Mouse (Mus musculus) intestine, embryonic 15.5 days (tissue): ENCODE results near the gene Ndst4. TPM values are rescaled to one million over a fixed set of nuclear protein-coding genes. Genes with fewer than 3 reads are reported as not detected.

Experiments used
- ATAC-seq: fragments of 200-750 bp; cut with Nextera tagmentation; 2 replicates; pipeline ENCODE4 v1.8.0; 2017; ENCODE audit warnings: moderate TSS enrichment, moderate library complexity
- H3K27ac ChIP-seq: fragments of 300-500 bp; sonication (generic); 2 replicates; pipeline ENCODE4 v1.5.1; 2015; ENCODE audit warnings: mild to moderate bottlenecking, inconsistent platforms
- H3K27me3 ChIP-seq: fragments of 300-500 bp; sonication (generic); replicated peaks from 2 replicates; pipeline ENCODE4 v1.6.1; 2015; ENCODE audit warnings: inconsistent platforms
- H3K36me3 ChIP-seq: fragments of 300-500 bp; sonication (generic); 2 replicates; pipeline ENCODE4 v1.6.1; 2015; ENCODE audit warnings: inconsistent platforms
- H3K4me1 ChIP-seq: fragments of 300-500 bp; sonication (generic); replicated peaks from 2 replicates; pipeline ENCODE4 v1.6.1; 2015; ENCODE audit warnings: inconsistent platforms
- H3K4me2 ChIP-seq: fragments of 300-500 bp; sonication (generic); replicated peaks from 2 replicates; pipeline ENCODE4 v1.6.1; 2015; ENCODE audit warnings: mild to moderate bottlenecking, inconsistent platforms
- H3K4me3 ChIP-seq: fragments of 300-500 bp; sonication (generic); replicated peaks from 2 replicates; pipeline ENCODE4 v1.5.1; 2015; ENCODE audit warnings: inconsistent platforms
- H3K9ac ChIP-seq: fragments of 300-500 bp; sonication (generic); 2 replicates; pipeline ENCODE4 v1.6.1; 2015; ENCODE audit warnings: inconsistent platforms
- H3K9me3 ChIP-seq: fragments of 300-500 bp; sonication (generic); 2 replicates; pipeline ENCODE4 v1.6.1; 2016; ENCODE audit warnings: inconsistent platforms
- WGBS: fragments of 180-500 bp; shearing (Covaris S2); methylation state at CpG from one replicate; pipeline ENCODE4 v1.1.7; 2015; 5-methylcytosine and 5-hydroxymethylcytosine counted together
- polyA plus RNA-seq: library from polyadenylated mRNA; unstranded; fragments of >200 nt; fragmentation: Nextera tagmentation; extraction: Ambion mirVana; gene quantifications from 2 replicates; pipeline ENCODE4 v1.2.1, GENCODE M21; 2015

The Ndst4 gene
- polyA plus RNA-seq, 1 experiment from 2014 or later = 0.62 TPM

- peak; percentile 51; the same call in 1 of the 2 replicates for ATAC-seq
- Histone ChIP-seq H3K4me2 (no peak overlapping the region), H3K27ac (no peak overlapping the region), H3K36me3 (no peaks in the 10 kb centered on the region), H3K4me3 (no peak overlapping the region), H3K27me3 (no peaks in the 10 kb centered on the region), H3K9ac (no peak overlapping the region), H3K4me1 (no peaks in the 10 kb centered on the region), H3K9me3 (no peaks in the 10 kb centered on the region)
- WGBS = 43% methylated on average over 9 of the region's 9 CpGs
These were observed 270.3 kb downstream of the Ndst4 start for GRCm38 (mm10) chr3:125673997-125674794.

GRCm38 (mm10) chr3:125675211-125675896 is 271.5 kb downstream of the Ndst4 start:
- no peak overlapping the region for H3K4me3 ChIP-seq
- no peak overlapping the region for H3K27ac ChIP-seq
- no peak for ATAC-seq
- H3K9me3 ChIP-seq = no peaks in the 10 kb centered on the region
- no peak overlapping the region for H3K4me2 ChIP-seq
- 76% methylated on average over 6 of the region's 6 CpGs for WGBS
- no peaks in the 10 kb centered on the region for H3K36me3 ChIP-seq
- no peak overlapping the region for H3K9ac ChIP-seq
- no peaks in the 10 kb centered on the region for H3K27me3 ChIP-seq
- H3K4me1 ChIP-seq = no peaks in the 10 kb centered on the region

DNA sequence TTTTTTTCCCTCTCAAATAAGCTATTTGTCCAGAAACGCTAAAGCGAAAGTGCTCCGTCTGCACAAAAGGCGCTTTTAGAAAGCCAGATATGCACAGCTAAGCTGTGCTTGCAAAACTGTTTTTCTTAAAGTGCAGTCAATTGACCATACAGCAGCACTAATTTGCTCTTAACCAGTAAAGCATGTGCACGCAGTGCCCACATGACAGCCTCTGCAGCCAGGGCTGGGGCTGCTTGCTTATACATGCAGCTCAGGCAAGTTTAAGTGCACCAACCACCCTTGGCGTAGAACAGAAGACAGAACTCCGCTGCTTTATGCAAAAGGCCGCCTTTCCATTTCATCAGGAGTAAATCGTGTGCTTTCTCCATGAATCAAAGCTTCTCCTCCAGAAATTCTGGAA is 275.0 kb downstream of the Ndst4 start:
- H3K9me3 ChIP-seq = no peaks in the 10 kb centered on the region
- WGBS = 74% methylated on average over 9 of the region's 9 CpGs
- no peak overlapping the region for H3K4me3 ChIP-seq
- no peak for ATAC-seq
- no peak overlapping the region for H3K9ac ChIP-seq
- H3K27ac ChIP-seq = no peak overlapping the region
- H3K4me2 ChIP-seq = no peak overlapping the region
- no peaks in the 10 kb centered on the region for H3K4me1 ChIP-seq
- no peaks in the 10 kb centered on the region for H3K27me3 ChIP-seq
- H3K36me3 ChIP-seq = no peaks in the 10 kb centered on the region

DNA sequence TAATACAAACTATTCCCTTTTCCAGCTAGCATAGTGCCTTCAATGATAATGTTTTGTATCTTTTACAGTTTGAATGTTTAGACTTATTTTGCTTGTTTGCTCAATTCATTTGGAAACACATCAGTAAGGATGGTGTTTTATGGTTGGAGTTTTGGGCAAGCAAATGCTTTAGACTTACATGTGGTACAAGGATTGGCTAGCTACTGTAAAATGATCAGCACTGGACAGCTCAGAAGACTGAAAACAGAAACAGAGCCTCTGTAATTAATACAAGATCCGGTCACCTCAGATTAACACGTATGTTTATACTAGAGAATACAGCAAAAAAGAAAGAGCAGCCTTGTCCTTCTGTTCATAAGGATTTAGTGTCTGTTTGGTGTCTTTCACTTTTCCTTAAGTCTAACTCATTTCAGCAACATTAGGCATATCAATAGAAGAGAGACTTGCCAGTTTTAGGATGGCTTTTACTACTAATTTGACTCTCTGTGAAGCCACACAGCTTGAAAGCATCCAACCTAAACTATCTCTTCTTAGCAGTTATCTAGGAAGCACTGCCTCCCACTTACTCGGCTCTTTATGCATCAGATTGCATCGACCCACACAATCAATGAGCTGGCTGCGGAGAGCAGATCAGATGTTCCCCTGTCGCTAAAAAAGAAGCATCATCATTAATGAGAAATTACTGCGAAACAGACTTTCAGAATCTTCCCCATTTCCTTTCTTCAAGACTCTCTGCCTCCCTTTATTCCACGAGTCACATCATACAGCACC is 279.8 kb downstream of the Ndst4 start:
- no peak overlapping the region for H3K4me3 ChIP-seq
- no peak for ATAC-seq
- 70% methylated on average over 8 of the region's 8 CpGs for WGBS

DNA sequence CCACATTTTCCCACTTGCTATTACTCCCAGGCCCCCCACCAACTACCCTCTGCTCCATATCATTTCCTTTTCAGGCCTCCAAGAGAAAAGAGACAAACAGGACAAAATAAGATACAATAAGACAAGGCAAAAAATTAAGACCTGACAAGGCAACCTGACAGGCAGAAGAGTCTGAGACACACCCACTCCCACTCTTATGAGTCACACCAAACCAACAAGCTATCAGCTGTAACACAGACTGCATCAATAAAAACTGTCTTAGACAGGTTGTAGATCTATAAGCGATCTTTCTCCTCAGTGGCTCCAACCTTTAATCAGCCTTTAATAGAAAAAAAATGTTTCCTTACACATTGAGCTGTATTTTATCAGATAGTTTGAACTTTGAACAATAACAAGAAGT is 280.7 kb downstream of the Ndst4 start:
- WGBS = 85% methylated on average over 1 of the region's 1 CpGs
- Histone ChIP-seq H3K4me2 (no peak overlapping the region), H3K4me3 (no peak overlapping the region), H3K27me3 (no peaks in the 10 kb centered on the region), H3K36me3 (no peaks in the 10 kb centered on the region), H3K9me3 (no peaks in the 10 kb centered on the region), H3K27ac (no peak overlapping the region), H3K4me1 (no peaks in the 10 kb centered on the region), H3K9ac (no peak overlapping the region)
- ATAC-seq = no peak

More for the DNA sequence above, 279.8 kb downstream of the Ndst4 start:
- no peaks in the 10 kb centered on the region for H3K27me3 ChIP-seq
- no peaks in the 10 kb centered on the region for H3K36me3 ChIP-seq
- no peak overlapping the region for H3K4me2 ChIP-seq
- no peaks in the 10 kb centered on the region for H3K9me3 ChIP-seq
- no peak overlapping the region for H3K9ac ChIP-seq
- H3K27ac ChIP-seq = no peak overlapping the region
- no peaks in the 10 kb centered on the region for H3K4me1 ChIP-seq

DNA sequence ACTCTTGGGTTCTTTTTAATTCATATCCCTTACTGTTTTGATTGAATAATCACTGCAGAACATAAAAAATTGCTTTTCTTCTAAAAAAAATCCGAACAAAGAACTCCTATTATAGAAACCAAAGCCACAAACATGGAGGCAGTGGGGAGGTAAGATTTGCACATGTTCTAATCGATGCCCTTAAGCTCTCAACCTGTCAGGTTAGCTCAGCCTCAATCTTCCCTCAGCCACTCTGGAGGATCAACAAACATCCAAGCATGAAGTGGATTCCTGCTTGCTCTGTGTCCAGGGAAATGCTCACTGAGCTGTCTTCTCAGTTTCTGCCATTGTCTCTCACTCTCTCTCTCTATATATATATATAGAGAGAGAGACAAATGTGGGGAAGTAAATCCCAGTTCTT is 283.7 kb downstream of the Ndst4 start:
- no peak overlapping the region for H3K9ac ChIP-seq
- no peak overlapping the region for H3K27ac ChIP-seq
- no peaks in the 10 kb centered on the region for H3K36me3 ChIP-seq
- 79% methylated on average over 2 of the region's 2 CpGs for WGBS
- no peak overlapping the region for H3K4me2 ChIP-seq
- H3K4me3 ChIP-seq = no peak overlapping the region
- H3K4me1 ChIP-seq = no peaks in the 10 kb centered on the region
- no peak for ATAC-seq
- no peaks in the 10 kb centered on the region for H3K27me3 ChIP-seq
- no peaks in the 10 kb centered on the region for H3K9me3 ChIP-seq

- Histone ChIP-seq H3K4me3 (no peak overlapping the region), H3K9ac (no peak overlapping the region), H3K4me2 (no peak overlapping the region), H3K36me3 (no peaks in the 10 kb centered on the region), H3K9me3 (no peaks in the 10 kb centered on the region), H3K4me1 (no peaks in the 10 kb centered on the region), H3K27me3 (no peaks in the 10 kb centered on the region), H3K27ac (no peak overlapping the region)
- WGBS = 70% methylated on average over 1 of the region's 1 CpGs
- no peak for ATAC-seq
These were observed 287.1 kb downstream of the Ndst4 start for GRCm38 (mm10) chr3:125690948-125691347.

- Histone ChIP-seq H3K9me3 (no peaks in the 10 kb centered on the region), H3K4me2 (no peak overlapping the region), H3K27me3 (no peaks in the 10 kb centered on the region), H3K4me1 (no peaks in the 10 kb centered on the region), H3K9ac (no peak overlapping the region), H3K4me3 (no peak overlapping the region), H3K27ac (no peak overlapping the region), H3K36me3 (no peaks in the 10 kb centered on the region)
- 73% methylated on average over 2 of the region's 2 CpGs for WGBS
- no peak for ATAC-seq
These were observed 319.1 kb downstream of the Ndst4 start for GRCm38 (mm10) chr3:125722953-125723352.

DNA sequence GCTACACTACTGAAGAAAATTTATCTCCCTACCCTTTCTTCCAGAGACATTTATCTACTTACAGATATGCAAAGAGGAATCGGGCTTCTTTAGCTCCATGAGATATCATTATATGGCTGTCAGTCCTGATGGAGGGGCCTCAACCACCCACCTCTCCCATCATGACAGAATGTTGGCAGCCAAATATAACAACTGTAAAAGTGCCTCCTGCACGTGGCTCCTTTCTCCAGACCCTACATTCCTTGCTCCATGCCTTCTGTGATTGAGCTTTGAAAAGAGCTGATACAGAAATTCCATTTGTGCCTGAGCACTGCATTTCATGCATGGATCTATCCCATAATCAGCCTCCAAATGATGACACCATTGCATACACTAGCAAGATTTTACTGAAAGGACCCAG is 331.1 kb downstream of the Ndst4 start:
- no peaks in the 10 kb centered on the region for H3K36me3 ChIP-seq
- H3K9me3 ChIP-seq = no peaks in the 10 kb centered on the region
- H3K27me3 ChIP-seq = no peaks in the 10 kb centered on the region
- H3K4me2 ChIP-seq = no peak overlapping the region
- H3K27ac ChIP-seq = no peak overlapping the region
- 74% methylated on average over 2 of the region's 2 CpGs for WGBS
- H3K9ac ChIP-seq = no peak overlapping the region
- H3K4me1 ChIP-seq = no peaks in the 10 kb centered on the region
- no peak for ATAC-seq
- no peak overlapping the region for H3K4me3 ChIP-seq

GRCm38 (mm10) chr3:125744468-125745141 is 340.7 kb downstream of the Ndst4 start:
- Histone ChIP-seq H3K4me3 (no peak overlapping the region), H3K4me2 (no peak overlapping the region), H3K36me3 (no peaks in the 10 kb centered on the region), H3K9ac (no peak overlapping the region), H3K27me3 (no peaks in the 10 kb centered on the region), H3K4me1 (no peaks in the 10 kb centered on the region), H3K27ac (no peak overlapping the region), H3K9me3 (no peaks in the 10 kb centered on the region)
- ATAC-seq = no peak
- WGBS = 59% methylated on average over 3 of the region's 3 CpGs

GRCm38 (mm10) chr3:125745142-125745496 is 341.2 kb downstream of the Ndst4 start:
- Histone ChIP-seq H3K36me3 (no peaks in the 10 kb centered on the region), H3K9ac (no peak overlapping the region), H3K9me3 (no peaks in the 10 kb centered on the region), H3K27me3 (no peaks in the 10 kb centered on the region), H3K4me2 (no peak overlapping the region), H3K27ac (no peak overlapping the region), H3K4me1 (no peaks in the 10 kb centered on the region), H3K4me3 (no peak overlapping the region)
- WGBS = 62% methylated on average over 3 of the region's 3 CpGs
- no peak for ATAC-seq

- Histone ChIP-seq H3K9me3 (no peaks in the 10 kb centered on the region), H3K36me3 (no peaks in the 10 kb centered on the region), H3K27me3 (no peaks in the 10 kb centered on the region), H3K9ac (no peak overlapping the region), H3K4me2 (no peak overlapping the region), H3K4me3 (no peak overlapping the region), H3K4me1 (no peaks in the 10 kb centered on the region), H3K27ac (no peak overlapping the region)
- no peak for ATAC-seq
- 59% methylated on average over 3 of the region's 3 CpGs for WGBS
These were observed 342.5 kb downstream of the Ndst4 start for GRCm38 (mm10) chr3:125746367-125746766.
